Mouse (Mus musculus) spleen, postnatal 14 days (tissue): ENCODE results near the gene Chl1.

Experiments used
- DNase-seq, 2 experiments: peaks; one replicate each; pipeline ENCODE4 v3.0.0; 2021 to 2022; ENCODE audit warnings: low spot score in 2 of 2

Gene Chl1

DNA sequence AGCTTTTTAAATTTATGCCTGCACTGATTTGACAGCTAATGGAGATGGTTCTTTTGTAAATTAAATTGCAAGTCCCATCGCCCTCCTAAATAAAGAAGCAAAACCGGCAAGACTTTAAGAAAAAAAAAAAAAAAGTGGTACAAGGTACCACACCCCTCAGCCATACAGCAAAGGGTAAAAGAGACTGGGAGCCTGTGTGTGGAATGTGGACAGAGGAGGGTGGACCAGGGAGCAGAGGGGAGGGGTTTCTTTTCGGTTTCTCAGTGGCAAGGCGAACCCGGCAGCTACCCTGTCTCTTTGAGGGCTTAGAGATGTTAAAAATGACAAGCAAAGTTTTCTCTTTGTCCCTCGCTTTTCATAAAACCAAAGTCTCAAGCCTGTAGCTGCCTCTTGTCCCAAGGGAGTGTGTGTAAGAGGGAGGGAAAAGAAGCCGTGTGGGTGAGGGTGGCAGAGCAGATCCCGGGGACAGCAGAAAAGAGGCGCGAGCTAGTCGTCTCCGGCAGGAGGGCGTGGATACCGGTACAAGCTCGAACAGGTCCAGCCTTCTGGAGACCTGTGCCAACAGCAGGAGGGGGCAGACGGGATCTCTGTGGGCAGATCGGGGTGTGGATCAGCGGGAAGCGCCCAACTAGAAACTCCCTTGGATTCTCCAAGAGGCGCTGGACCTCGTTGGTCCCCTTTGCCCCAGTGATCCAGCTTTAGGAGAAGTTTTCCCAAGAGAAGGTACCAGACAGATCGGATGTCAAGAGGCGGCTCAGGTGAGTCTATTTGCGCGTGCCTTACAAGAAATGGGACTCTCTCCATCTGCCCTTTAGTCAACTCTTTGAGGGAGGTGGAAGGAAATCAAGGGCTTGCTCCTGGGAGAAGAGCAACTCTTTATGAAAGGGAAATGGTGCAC lies at the start of gene Chl1:
Gene Chl1, plus strand, starts transcription at position 195 of the 898 bp plus-strand sequence.
- DNase-seq: no peak

DNA sequence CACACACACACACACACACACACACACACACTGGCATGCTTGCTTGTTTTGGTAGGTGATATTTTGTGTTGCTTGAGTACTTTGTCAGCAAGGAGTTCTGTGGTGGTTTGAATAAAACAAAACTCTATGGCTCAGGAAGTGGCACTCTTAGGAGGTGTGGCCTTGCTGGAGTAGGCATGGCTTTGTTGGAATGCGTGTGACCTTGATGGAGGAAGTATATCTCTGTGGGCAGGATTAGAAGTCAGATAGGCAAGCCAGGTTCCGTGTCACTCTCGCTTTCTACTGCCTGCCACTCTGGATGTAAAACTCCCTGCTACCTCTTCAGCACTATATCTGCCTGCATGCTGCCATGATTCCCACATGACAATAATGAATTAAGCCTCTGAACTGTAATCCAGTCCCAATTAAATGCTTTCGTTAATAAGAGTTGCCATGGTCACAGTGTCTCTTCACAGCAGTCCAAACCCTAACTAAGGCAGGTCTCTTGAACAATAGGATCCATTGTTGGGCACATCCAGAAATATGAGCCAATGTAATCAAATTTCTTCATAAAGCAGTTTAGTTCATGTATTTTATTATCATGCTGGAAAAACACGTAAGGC lies 44.8 kb upstream of the Chl1 start:
- no peak for DNase-seq

DNA sequence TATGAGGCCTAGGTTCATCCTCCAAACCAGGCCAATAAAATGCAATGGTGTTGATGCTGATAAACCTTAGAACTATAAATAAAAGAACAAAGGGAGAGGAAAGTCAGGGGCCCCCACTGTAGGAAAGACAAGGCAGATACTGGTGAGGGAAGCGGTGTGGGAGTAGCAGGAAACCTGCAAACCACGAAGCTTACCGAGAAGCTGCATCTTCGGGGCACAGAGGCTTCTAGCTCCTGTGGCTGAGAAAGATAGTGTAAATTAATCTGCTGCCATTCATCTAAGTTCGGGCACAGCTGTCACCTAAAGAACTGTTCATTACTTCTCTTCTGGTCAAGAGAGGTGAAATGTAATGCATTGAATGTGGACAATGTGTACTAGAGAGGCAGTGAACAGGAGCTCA lies 37.1 kb upstream of the Chl1 start:
- no peak for DNase-seq

DNA sequence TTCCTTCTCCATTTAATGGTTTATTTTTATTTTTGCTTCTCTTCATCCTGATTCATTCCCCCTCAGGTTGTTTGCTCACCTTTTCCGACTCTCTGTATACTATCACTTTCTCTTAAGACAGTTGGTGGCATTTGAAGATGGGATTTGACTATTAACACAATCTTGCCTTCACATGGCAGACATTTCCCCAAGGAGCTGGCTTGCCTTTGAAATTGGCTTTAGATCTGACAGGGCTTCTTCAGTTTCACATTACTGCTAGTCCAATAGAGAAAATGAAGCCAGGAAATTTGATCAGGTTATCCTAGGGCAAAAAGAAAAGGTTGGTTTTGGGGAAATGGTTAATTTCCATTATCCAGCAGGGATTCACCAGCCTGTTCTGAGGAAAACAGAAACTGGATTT lies 23.2 kb upstream of the Chl1 start:
- no peak for DNase-seq

DNA sequence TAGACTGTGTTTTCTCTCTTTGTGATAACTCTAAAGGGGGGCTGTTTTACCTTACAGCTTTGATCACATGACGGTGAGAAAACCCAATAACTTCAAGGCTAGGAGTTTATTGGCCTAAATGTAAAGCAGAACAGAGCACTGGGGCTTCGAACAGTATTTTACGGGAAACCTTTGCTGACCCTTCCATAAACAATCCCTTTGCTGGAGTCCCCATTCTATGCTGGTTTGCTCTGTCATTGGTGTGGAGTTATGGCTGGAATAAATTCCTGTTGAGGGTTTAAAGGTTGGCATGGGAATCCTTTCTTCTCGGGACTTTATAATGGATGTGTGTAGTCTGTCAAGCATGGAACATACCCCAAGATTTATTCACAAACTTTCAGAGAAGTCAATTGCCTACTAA lies 12.0 kb upstream of the Chl1 start:
- DNase-seq: no peak

DNA sequence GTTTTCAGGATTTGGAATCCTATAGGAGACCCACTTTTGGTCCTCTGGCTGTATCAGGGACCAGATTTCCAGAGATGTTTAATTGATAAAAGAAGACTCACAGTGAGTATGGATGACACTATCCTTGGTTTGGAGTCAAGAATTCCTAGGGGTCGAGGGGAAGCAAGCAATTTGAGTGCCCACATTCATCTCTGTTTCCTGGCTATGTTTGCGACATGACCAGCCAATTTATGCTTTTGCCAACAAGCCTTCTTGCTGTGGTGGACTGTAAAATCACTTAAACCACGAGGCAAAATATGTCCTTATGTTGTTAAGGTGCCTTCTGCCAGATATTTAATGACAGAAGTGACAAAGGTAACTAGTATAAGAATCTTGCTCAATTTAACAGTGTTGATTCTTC lies 6.3 kb upstream of the Chl1 start:
- DNase-seq: no peak

DNA sequence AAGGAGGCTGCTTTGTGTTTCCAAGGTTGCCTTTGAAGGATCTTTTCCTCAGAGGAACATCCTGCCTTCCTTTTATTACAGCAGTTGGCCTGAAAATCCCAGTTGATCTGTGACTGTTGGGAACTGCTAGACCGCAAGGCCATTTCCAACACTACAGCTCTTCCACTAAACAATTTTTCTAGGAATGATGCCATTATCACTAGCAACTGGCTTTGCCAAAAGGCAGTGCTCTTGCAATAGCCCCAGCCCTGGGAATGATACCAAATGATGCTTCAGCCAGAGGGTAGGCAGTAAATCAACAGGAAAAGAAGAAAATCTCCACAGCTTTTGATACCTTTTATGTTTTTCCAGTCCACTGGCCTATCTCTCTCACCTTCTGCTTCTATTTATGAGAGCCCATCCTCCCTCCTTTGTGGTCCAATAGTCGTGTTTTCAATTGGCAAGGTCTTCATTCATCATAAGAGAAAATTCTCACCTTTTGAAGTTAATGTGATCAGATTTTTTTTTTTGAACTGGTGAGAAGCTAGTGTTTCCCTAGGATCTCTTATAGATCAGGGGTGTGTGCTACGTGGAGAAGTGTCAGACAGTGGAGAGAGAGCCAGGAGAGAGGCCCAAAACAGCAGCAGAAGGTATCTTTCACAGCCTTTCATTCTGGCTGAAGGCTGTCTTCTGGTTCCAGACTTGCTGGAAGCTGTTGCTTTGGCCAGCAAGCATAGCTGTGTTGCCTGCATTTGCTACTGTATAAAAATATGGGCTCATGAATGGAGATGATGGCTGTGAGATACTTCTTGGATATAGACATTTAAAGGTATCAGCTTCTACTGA lies 2.4 kb upstream of the Chl1 start:
- no peak for DNase-seq

DNA sequence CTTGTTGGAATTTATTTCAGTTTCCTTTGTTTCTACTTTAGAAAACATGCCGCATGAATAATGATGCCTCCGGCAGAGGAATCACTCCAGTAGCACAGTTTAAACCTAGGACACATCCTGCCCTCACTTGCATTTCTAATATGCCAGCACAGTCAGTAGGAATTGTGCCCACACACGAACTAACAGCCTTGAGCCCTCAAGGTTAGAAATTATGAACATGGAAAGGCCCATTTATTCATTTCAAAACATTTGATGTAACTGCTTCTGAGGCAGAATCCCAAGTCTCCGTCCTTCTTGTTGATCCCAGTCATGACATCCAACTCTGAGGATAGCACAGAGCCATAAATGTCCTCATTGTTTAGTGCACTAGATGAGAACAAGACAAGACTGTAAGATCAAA lies 790 bp upstream of the Chl1 start:
- DNase-seq: no peak

DNA sequence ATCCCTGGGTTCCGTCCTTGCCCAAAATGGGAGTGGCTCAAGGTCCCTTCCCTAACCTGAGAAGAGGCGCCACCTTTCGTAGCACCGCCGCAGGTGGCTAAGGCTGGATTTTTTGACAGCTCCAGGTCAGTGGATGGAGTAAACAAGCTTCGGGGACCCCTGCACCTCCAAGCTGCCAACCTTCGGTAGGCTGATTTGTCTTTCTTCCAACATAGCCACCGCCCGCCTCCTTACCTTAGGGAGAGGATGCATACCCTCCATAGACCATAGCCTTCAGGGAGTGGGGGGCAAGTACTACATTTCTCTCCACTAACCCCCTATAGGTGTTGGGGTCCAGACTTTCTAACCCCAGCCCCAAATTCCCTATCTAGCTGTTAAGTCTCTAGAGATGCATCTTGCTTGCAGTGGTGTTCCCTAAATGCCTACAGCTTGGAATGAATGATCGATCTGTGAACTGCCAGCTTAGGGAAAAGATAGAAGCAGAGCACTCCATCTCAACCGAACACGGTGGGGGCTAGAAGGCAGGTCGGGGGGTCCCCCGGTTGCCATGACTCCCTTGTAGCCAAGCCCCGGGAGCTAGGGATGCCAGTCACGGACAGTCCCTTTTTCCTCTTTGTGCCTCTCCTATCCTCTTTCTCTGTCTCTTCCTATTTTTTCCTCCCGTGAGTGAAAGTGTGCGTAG lies 1.0 kb downstream of the Chl1 start:
- DNase-seq: no peak

DNA sequence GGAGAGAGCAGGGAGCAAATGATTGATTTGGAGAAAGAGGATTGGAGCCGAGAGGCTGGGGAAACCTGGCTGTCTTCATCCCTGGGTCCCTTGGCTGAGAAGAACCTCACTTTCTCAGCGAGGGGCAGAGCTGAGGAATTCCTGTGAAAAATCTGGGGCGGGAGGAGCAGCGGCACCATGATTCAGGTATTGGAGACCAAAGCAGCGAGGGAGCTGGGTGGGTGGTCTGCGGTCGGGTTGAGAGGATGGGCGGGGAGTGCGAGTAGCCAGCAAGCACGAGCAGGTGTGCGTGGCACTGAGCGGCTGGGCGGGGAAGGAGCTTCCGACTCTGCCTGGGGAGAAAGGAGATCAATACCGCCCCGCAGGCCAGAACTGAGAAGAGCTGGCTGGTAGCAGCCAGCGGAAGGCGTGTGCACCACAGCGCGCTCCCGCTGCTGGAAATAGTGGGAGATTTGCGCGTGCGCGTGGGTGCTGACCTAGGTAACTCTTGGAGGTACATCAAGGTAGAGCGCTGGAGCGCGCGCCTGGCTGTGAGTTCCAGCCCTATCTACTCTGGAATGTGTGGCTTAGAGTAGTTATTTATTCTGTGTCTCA lies 1.7 kb downstream of the Chl1 start:
- DNase-seq: no peak

DNA sequence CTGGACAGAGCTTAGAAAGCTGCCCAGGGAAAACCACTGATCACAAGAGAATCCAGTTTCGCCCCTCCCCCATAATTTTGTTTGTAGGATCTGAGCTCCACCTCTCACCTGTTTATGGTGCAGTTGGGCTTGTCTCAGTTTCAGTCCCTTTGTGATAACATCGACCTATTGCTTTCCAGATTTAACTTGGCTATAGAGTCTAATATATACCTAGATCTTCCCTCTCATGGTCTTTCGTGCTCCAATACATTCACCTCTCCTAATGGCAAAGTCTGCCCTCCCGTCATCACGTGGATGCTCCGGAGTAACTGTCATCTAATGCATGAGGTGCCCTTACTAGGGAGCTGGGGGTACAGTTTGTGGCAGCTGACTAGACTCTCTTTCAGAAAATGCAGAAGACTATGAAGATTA lies 2.5 kb downstream of the Chl1 start:
- no peak for DNase-seq

DNA sequence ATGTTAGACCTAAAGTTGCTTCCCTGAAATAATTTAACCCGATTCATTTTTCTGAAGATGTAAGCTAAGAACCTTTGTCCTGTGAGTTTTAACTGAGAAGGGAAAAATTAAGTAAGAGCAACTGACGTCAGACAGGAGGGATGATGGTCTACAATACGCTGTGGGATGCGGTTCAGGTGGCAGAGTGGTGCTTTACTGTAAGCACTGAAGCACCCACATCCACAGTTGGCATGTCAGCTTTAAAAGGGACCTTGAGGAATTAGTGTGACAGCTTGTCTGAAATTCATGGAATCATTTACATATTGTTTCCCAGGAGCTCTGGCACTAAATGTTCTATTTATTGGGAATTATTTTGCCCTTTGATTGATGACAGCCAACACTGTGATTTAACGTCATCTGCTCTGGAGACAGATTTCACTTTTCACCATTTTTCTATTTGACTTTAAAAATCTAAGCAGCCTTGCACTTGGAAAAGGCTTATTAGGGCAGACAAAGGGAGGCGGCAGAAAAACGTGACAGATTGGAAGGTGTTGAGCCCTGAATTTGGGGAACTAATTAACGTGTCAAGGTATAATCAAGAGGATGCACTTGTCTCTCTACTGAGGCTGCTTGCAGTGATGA lies 3.3 kb downstream of the Chl1 start:
- no peak for DNase-seq

DNA sequence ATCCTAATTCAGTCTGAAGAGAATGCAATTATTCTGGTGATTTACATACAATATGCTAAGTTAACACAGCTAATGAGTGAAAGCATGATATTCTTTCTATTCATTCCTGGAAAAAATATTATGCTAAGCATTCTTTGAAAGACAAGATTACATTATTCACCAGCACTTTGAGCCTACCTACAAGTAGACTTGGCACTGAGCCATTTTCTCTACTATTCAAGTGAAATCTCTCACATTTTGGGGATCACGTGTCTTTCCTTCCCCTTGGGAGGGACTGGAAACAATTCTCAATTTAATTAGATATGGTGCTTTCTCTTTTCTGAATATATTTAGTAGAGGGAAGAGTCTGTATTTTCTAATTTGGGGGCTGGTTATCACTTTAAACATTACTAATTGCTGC lies 4.0 kb downstream of the Chl1 start:
- no peak for DNase-seq

DNA sequence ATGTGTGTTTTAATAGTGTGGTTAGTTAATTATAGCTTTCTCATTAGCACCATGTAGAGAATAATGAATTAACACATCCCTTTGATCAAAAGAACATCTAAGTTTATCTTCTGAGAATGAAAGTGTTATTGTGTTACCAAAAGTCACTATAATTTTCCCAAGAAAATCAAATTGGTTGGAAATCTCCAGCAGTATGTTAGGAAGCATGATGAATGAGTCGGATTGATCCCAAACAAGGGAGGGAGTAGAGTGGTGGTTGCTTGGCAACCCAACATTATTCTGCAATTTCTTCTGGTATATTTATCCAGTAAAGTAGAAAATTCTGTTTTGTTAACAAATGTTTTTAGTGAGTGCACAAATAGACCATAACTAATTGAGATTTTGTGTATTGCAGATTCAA lies 4.4 kb downstream of the Chl1 start:
- DNase-seq: no peak

DNA sequence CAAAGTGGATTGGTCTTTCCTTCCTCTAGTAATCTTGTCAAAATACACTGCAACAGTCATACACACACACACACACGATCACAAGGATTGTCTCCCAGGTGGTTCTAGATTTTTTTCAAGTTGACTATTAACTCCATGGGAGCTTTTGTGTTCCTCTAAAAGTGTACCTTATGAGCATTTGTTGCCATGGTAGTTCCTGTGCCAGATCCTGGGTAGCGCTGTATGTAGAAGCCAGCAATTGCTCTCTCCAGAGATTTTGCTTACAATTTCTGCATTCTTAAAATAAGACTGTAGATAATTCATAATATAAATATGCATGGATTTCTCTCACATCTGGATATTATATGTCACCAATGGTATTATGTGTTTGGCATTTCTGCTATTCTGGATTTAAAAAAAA lies 9.2 kb downstream of the Chl1 start:
- no peak for DNase-seq

DNA sequence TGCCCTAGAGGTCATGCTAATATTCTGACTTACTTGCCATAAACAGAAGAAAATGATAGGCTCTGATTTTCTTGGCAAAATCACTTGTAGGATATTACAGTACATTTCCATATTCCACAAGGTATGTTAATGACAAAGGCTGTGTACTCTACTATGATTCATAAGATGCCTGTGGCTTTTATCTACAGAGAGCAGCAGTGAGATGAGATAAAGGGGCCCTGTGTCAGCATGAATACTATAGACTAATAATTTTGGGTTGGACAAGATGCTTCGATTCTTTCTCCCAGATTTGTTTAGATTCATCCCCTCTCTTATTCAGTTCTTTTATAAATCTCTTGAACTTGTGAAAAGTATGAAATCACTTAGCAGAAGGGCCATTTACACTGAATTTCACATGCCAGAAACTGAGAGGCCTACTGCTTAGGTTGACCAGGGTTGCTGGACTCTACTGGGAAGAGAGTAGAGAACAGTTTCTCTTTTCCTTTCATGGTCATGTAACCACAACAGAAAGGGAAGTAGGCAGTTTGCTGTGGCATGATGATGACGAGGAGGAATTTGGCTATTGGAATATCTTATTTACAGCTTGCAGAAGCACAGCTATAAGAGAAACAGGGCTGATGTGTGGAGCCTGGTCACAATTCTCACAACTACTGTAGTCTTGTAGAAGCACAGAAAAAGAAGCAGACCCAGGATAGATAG lies 15.1 kb downstream of the Chl1 start:
- no peak for DNase-seq

DNA sequence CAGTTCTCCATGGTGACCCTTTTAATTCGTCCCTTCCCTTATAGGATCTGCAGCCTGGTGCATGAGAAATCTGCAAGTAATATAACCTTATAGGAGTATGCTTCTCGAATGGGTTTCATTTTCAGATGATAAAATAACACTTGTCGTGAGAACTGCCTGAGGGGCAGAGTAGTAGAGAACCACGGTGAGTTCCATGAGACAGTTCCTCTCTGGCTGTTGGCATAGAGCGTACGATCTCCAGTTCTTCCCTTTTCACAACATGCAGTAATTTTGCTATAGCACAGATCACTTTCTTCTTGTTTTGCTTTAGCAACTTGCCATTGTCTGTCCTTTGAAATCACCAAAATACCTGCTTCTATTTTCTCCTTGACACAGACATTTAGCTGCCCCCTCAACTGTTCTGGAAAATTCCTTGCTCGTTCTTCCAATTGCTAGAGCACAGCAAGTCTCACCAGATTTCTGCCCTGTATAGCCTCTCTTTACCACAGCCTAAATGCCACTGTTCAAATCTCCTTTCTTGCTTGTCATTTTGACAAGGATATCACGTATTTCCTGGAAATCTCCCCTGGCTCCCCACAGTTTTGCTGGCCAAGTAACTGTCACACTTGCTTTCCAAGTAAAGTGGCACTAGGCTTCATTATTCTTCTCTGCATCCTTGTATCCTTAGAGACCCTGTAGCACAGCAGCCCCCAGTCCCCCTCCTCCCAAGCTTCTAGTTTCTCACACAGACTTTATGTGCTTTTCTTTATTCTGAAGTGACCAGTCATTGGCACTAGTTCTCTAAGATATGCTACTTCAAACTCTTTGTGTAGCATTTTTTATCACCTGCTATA lies 16.8 kb downstream of the Chl1 start:
- DNase-seq: no peak

DNA sequence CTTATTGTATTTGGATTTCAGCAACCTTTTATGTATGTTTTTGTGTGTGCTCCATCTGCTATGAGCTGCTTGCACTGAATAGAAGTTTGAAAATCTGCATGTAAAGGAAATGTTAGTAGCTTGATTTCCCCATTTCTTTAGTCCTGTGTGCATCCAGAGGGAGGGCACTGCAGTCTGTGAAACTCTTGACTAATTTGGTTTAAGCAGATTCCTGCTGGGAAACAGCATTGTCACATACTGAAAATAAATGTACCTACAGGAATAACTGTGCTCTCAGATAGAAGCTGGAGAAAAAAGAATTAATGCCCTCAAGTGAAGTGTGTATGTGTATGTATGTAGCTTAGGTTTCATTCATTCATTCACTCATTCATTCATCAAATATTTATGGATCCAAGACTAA lies 22.7 kb downstream of the Chl1 start:
- DNase-seq: no peak

DNA sequence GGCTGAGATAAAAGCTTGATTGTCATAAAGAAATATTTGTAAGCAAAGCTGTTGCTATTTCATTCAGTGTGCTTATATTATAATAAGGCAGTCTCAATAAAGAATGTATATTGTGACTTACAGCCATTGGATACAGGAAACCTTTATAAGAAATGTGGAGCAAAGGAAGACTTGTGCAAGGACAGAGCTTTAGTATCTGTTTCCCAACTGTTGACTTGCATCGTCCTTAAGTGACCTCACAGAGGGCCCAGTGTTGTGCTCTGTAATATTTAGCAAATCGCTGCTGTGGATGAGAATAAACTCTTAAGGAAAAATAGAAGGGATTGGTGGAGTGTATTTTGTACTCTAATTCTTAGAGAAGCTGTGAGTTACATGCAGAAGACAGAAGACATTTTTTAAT lies 23.6 kb downstream of the Chl1 start:
- DNase-seq: no peak

DNA sequence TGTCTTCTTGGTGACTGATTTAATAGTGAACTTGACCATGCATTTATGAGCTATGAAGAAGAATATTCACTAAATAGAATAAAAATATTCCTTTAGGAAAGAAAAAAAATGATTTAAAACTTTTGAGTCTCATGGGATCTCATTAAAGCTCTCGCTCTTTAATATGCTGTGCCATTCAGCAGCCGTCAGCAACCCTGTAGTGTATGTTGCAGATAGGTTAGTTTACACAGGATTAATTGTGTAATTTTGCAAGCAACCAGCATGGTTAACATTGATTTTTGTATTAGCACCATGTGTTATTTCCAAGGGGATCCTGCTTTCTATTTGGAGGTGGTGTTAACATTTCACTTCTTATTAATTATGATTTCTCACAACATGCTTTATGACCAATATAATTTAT lies 32.2 kb downstream of the Chl1 start:
- DNase-seq: no peak
